Mouse (Mus musculus) liver, embryonic 12.5 days (tissue): ENCODE data around the gene Ttl. TPM values are rescaled to one million over a fixed set of nuclear protein-coding genes. Genes with fewer than 3 reads are reported as not detected.

Experiments
- ATAC-seq: fragments of 200-750 bp; cut with Nextera tagmentation; 2 replicates; pipeline ENCODE4 v1.8.0; 2017; ENCODE audit warnings: moderate number of reproducible peaks, mild to moderate bottlenecking, moderate library complexity
- H3K27ac ChIP-seq: fragments of 300-500 bp; sonication (generic); 2 replicates; pipeline ENCODE4 v1.5.1; 2016; ENCODE audit warnings: mild to moderate bottlenecking
- H3K27me3 ChIP-seq: fragments of 300-500 bp; sonication (generic); replicated peaks from 2 replicates; pipeline ENCODE4 v1.6.1; 2016; ENCODE audit warnings: mild to moderate bottlenecking, moderate library complexity
- H3K36me3 ChIP-seq: fragments of 300-500 bp; sonication (generic); 2 replicates; pipeline ENCODE4 v1.6.1; 2016; ENCODE audit warnings: mild to moderate bottlenecking, moderate library complexity
- H3K4me1 ChIP-seq: fragments of 300-500 bp; sonication (generic); 2 replicates; pipeline ENCODE4 v1.6.1; 2016
- H3K4me2 ChIP-seq: fragments of 300-500 bp; sonication (generic); 2 replicates; pipeline ENCODE4 v1.6.1; 2016; ENCODE audit warnings: mild to moderate bottlenecking, moderate library complexity
- H3K4me3 ChIP-seq: fragments of 300-500 bp; sonication (generic); 2 replicates; pipeline ENCODE4 v1.5.1; 2016; ENCODE audit warnings: mild to moderate bottlenecking, moderate library complexity
- H3K9ac ChIP-seq: fragments of 300-500 bp; sonication (generic); 2 replicates; pipeline ENCODE4 v1.6.1; 2016; ENCODE audit warnings: mild to moderate bottlenecking, moderate library complexity
- H3K9me3 ChIP-seq: fragments of 300-500 bp; sonication (generic); replicated peaks from 2 replicates; pipeline ENCODE4 v1.6.1; 2016; ENCODE audit warnings: mild to moderate bottlenecking, moderate library complexity
- WGBS: fragments of 180-500 bp; shearing (Covaris S2); methylation state at CpG from one replicate; pipeline ENCODE4 v1.1.7; 2016; ENCODE audit not compliant: insufficient replicate concordance; 5-methylcytosine and 5-hydroxymethylcytosine counted together
- polyA plus RNA-seq: library from polyadenylated mRNA; unstranded; fragments of >200 nt; fragmentation: Nextera tagmentation; extraction: Ambion mirVana; gene quantifications from 2 replicates; pipeline ENCODE4 v1.2.1, GENCODE M21; 2016

The Ttl gene
- polyA plus RNA-seq, 1 experiment from 2014 or later = 2.6 TPM

- H3K9me3 ChIP-seq = no peaks in the 10 kb centered on the region; the same call in 1 of the 2 replicates
- no peaks in the 10 kb centered on the region for H3K36me3 ChIP-seq
- peaks cover 11% of the 10 kb centered on the region for H3K27me3 ChIP-seq
- peaks cover 21% of the 10 kb centered on the region for H3K4me1 ChIP-seq
- no peak overlapping the region for H3K9ac ChIP-seq
- H3K4me2 ChIP-seq = no peak overlapping the region
- H3K27ac ChIP-seq = no peak overlapping the region
- H3K4me3 ChIP-seq = no peak overlapping the region
- ATAC-seq = no peak
- WGBS = 81% methylated on average over 6 of the region's 6 CpGs
Measured at GRCm38 (mm10) chr2:129055741-129056140, 10.0 kb upstream of the Ttl start.

DNA sequence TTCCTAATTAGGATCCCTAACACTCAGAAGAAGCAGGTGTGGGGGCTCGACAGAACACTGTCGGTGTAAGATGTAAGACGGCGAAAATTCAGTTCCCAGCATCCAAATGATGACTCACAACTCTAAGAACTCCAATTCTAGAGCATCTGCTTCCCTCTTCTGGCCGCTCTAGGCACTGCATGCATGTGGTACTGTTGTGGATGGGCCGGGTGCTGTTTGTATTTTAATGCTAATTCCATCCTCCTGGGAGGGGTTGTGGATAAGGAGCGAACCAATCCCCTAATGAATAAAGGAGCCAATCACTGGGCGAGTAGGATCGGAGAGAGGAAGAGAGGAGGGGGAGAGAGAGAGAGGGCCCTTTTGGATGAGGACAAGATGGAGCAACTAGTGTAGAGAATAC is 9.1 kb upstream of the Ttl start:
- H3K9ac ChIP-seq = no peak overlapping the region
- no peak overlapping the region for H3K27ac ChIP-seq
- WGBS = 39% methylated on average over 9 of the region's 9 CpGs
- H3K27me3 ChIP-seq = peaks cover 11% of the 10 kb centered on the region
- no peak overlapping the region for H3K4me3 ChIP-seq
- H3K4me2 ChIP-seq = no peak overlapping the region
- no peak for ATAC-seq
- no peaks in the 10 kb centered on the region; the same call in 1 of the 2 replicates for H3K9me3 ChIP-seq
- peaks cover 21% of the 10 kb centered on the region for H3K4me1 ChIP-seq
- no peaks in the 10 kb centered on the region for H3K36me3 ChIP-seq

GRCm38 (mm10) chr2:129057256-129057655 is 8.5 kb upstream of the Ttl start:
- ATAC-seq = no peak
- Histone ChIP-seq H3K4me1 (peaks cover 21% of the 10 kb centered on the region), H3K27me3 (peaks cover 13% of the 10 kb centered on the region), H3K36me3 (no peaks in the 10 kb centered on the region), H3K4me3 (no peak overlapping the region), H3K9ac (no peak overlapping the region), H3K9me3 (no peaks in the 10 kb centered on the region; the same call in 1 of the 2 replicates), H3K4me2 (no peak overlapping the region), H3K27ac (no peak overlapping the region)
- WGBS = 83% methylated on average over 8 of the region's 8 CpGs

DNA sequence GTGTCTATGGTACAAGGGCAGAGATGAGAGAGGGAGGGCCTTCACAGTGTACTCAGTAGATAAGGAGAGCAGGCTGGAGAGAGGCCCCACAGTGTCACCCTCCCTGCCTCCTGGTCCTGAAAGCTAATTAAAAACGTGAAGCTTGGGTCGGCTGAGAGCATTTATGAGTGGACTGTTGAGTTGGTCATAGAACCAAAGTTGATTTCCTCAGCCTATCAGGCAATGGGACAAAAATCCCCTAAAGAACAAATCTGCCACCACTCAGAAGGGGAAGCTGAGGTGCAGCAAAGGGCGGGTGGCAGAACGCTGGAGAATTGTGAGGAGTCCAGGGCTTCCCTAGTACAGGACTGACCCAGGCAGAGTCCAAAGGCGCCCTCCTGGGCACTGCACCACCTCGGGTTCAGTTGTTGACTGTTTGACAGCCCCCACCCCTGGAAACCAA is 7.8 kb upstream of the Ttl start:
- ATAC-seq = peak; percentile 98
- H3K27ac ChIP-seq = peak overlapping the region; percentile 49; the same call in 1 of the 2 replicates
- WGBS = 52% methylated on average over 6 of the region's 6 CpGs

DNA sequence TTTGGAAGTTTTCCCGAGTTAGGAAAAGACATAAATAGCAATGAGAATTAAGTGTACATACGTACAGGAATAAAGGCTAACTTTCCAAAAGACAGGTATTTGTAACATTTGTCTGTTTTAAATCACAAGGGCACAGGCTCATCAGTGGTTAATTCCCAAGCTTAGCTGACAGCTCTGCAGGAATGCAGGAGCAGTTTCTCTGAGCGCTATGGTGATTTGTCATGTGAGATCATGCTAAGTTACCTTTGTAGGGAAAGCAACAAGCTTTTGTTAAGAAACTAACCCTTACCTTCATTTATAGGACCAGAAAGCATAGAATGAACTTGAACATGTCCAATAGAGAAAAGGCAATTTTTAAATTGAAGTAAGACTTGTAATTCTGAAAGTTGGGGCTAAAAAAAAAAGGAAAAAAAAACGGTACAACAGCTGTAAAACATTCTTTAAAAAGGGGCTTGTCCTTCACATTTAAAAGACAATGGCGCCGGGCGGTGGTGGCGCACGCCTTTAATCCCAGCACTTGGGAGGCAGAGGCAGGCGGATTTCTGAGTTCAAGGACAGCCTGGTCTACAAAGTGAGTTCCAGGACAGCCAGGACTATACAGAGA is 4.2 kb upstream of the Ttl start:
- 60% methylated on average over 10 of the region's 10 CpGs for WGBS
- H3K4me2 ChIP-seq = no peak overlapping the region

More for the DNA sequence above, 7.8 kb upstream of the Ttl start:
- 0 out of 2 replicates have a peak overlapping the region, but pooled peaks have one; percentile 2 for H3K9ac ChIP-seq
- no peaks in the 10 kb centered on the region for H3K36me3 ChIP-seq
- peak overlapping the region; percentile 10; the same call in 1 of the 2 replicates for H3K4me3 ChIP-seq
- H3K4me1 ChIP-seq = peaks cover 21% of the 10 kb centered on the region
- peak overlapping the region; percentile 53 for H3K4me2 ChIP-seq
- no peaks in the 10 kb centered on the region; the same call in 1 of the 2 replicates for H3K9me3 ChIP-seq
- peaks cover 18% of the 10 kb centered on the region for H3K27me3 ChIP-seq

GRCm38 (mm10) chr2:129066326-129066725 is 584 bp downstream of the Ttl start:
- Histone ChIP-seq H3K27ac (no peak overlapping the region), H3K27me3 (peaks cover 45% of the 10 kb centered on the region), H3K4me3 (peak overlapping the region; percentile 71), H3K36me3 (no peaks in the 10 kb centered on the region), H3K4me1 (peaks cover 22% of the 10 kb centered on the region), H3K9ac (peak overlapping the region; percentile 72), H3K9me3 (no peaks in the 10 kb centered on the region), H3K4me2 (peak overlapping the region; percentile 90)
- WGBS = 2% methylated on average over 20 of the region's 20 CpGs
- ATAC-seq = peak; percentile 58

More for the DNA sequence above, 4.2 kb upstream of the Ttl start:
- H3K9me3 ChIP-seq = no peaks in the 10 kb centered on the region; the same call in 1 of the 2 replicates
- H3K27me3 ChIP-seq = peaks cover 35% of the 10 kb centered on the region
- H3K27ac ChIP-seq = no peak overlapping the region
- H3K36me3 ChIP-seq = no peaks in the 10 kb centered on the region
- H3K4me3 ChIP-seq = no peak overlapping the region
- peaks cover 37% of the 10 kb centered on the region for H3K4me1 ChIP-seq
- H3K9ac ChIP-seq = no peak overlapping the region
- ATAC-seq = no peak

DNA sequence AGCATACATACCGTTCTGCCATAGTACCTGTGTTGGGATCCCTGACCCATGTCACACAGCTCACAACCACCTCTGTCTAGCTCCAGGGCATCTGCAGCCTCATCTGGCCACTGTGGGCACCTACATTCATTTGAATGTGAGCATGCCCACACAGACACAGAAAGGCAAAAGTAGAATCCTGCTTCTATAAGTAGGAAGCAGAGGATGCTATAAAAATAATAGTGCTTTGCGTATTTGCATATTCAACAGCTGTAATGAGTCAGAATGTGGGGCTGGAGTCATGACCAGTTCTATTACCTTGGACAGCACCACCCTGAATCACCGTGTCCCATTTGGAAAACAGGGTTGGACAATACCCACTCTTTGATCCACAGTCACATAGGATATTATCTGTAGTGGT is 4.6 kb downstream of the Ttl start:
- Histone ChIP-seq H3K4me1 (peaks cover 20% of the 10 kb centered on the region), H3K4me2 (no peak overlapping the region), H3K9me3 (no peaks in the 10 kb centered on the region), H3K9ac (no peak overlapping the region), H3K36me3 (no peaks in the 10 kb centered on the region), H3K4me3 (no peak overlapping the region), H3K27ac (no peak overlapping the region), H3K27me3 (peaks cover 25% of the 10 kb centered on the region; the same call in 1 of the 2 replicates)
- ATAC-seq = no peak
- WGBS = 72% methylated on average over 3 of the region's 3 CpGs

DNA sequence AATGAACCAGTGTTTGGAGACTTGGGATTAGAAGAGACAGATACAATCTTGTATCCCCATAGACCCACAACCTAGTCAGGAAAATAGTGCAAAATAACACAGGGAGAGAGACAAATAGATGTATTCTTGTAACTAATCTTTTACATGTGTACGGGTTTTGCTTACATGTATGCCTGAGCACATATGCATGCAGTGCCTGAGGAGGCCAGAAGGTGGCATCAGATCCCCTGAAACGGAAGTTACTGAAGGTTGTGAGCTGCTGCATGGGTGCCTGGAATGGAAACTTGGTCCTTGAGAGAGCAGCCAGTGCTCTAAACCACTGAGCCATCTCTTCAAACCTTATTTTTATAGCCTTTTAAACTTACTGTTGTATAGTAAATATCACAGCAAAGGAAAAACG is 12.6 kb downstream of the Ttl start:
- ATAC-seq = no peak
- Histone ChIP-seq H3K9ac (no peak overlapping the region), H3K4me3 (no peak overlapping the region), H3K36me3 (peaks cover 11% of the 10 kb centered on the region; the same call in 1 of the 2 replicates), H3K4me2 (no peak overlapping the region), H3K4me1 (no peaks in the 10 kb centered on the region), H3K27ac (no peak overlapping the region), H3K9me3 (no peaks in the 10 kb centered on the region), H3K27me3 (no peaks in the 10 kb centered on the region)
- 70% methylated on average over 3 of the region's 3 CpGs for WGBS

- no peak overlapping the region for H3K4me3 ChIP-seq
- no peaks in the 10 kb centered on the region for H3K27me3 ChIP-seq
- no peak overlapping the region for H3K27ac ChIP-seq
- H3K36me3 ChIP-seq = peaks cover 11% of the 10 kb centered on the region; the same call in 1 of the 2 replicates
- no peak for ATAC-seq
- H3K9ac ChIP-seq = no peak overlapping the region
- 65% methylated on average over 2 of the region's 2 CpGs for WGBS
- H3K4me1 ChIP-seq = no peaks in the 10 kb centered on the region
- H3K4me2 ChIP-seq = no peak overlapping the region
- H3K9me3 ChIP-seq = no peaks in the 10 kb centered on the region
Measured at GRCm38 (mm10) chr2:129079194-129079593, 13.5 kb downstream of the Ttl start.

GRCm38 (mm10) chr2:129081097-129081496 is 15.4 kb downstream of the Ttl start:
- no peak overlapping the region for H3K4me3 ChIP-seq

DNA sequence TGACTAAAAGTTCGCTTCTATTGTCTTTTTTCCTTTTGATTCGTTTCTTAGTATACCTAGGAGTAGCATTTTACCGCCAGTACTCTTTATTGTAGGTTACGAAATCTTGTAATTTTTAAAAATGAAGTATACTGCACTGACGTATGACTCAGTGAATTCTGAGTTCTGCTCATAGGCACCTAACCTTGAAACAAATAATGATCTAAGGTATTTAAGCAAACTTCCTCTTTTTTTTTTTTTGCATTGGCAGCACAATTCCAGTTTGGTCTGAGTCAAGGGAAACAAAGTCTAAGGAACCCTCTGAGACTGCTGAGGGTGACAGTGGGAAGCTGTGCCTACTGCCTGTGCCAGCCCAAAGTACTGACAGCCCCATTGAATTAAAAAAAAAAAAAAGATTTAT is 17.8 kb downstream of the Ttl start:
- 77% methylated on average over 5 of the region's 5 CpGs for WGBS
- peaks cover 8% of the 10 kb centered on the region for H3K9me3 ChIP-seq
- H3K4me1 ChIP-seq = peaks cover 10% of the 10 kb centered on the region
- no peaks in the 10 kb centered on the region for H3K27me3 ChIP-seq
- H3K36me3 ChIP-seq = peaks cover 26% of the 10 kb centered on the region
- H3K4me3 ChIP-seq = no peak overlapping the region
- no peak overlapping the region for H3K9ac ChIP-seq
- no peak overlapping the region for H3K4me2 ChIP-seq
- H3K27ac ChIP-seq = no peak overlapping the region
- no peak for ATAC-seq

More at GRCm38 (mm10) chr2:129081097-129081496, 15.4 kb downstream of the Ttl start:
- Histone ChIP-seq H3K4me1 (no peaks in the 10 kb centered on the region), H3K4me2 (no peak overlapping the region), H3K27me3 (no peaks in the 10 kb centered on the region), H3K9me3 (peaks cover 8% of the 10 kb centered on the region), H3K36me3 (peaks cover 23% of the 10 kb centered on the region), H3K27ac (no peak overlapping the region), H3K9ac (no peak overlapping the region)
- ATAC-seq = no peak
- WGBS = 59% methylated on average over 13 of the region's 13 CpGs

DNA sequence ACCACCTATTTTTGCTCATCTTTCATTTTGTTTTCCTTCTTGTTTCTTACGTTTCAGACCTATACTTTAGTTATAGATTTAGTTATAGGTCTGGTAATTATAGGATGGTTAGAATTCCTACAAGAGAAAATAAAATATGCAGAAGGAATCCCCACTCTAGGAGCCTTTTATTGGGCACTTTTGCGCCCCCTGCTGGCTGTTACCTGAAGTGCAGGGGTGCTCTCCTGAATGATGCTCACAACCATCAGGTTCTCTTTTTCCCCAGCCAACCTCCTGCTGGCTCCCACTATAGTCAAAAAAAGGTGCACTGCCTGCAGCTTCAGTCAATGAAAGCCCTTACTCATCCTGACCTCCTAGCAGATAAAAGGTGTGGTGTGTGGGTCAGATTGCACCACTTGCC is 19.2 kb downstream of the Ttl start:
- H3K9ac ChIP-seq = no peak overlapping the region
- peaks cover 10% of the 10 kb centered on the region for H3K4me1 ChIP-seq
- WGBS = 41% methylated on average over 2 of the region's 2 CpGs
- ATAC-seq = no peak
- no peaks in the 10 kb centered on the region for H3K27me3 ChIP-seq
- no peak overlapping the region for H3K4me3 ChIP-seq
- peaks cover 31% of the 10 kb centered on the region for H3K36me3 ChIP-seq
- no peak overlapping the region for H3K4me2 ChIP-seq
- peaks cover 8% of the 10 kb centered on the region for H3K9me3 ChIP-seq
- no peak overlapping the region for H3K27ac ChIP-seq
